Mouse (Mus musculus): Measurements from ENCODE around the gene Plekhb2. TPM values are rescaled to one million over a fixed set of nuclear protein-coding genes. Genes with fewer than 3 reads are reported as not detected.

Plekhb2 gene
- total and polyA plus RNA-seq, 3 experiments, result 1.7 to 14.5 (median 13.7) TPM

DNA sequence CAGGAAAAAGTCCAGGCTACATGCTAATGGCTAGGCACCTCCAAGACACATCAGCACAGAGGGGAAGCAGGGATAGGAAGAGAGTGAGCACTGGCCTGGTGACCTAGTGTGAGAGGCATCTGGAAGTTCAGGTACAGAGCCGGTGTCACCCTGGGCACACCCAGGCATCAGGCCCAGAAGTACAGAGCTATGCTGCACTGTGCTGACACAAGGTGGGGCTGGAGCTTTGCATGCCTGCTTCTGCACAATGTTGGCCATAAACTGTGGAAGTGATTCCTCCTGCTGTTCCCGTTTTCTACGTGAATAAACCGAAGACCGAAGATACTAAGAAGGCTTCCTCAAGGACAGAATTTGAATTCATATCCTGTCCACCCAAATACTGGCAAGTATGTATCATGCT, 46.3 kb downstream of the Plekhb2 start:
- Histone ChIP-seq H3K9me3 (replicated peaks) (no peaks in the 10 kb centered on the region), H3K36me3 (replicated peaks) (no peaks in the 10 kb centered on the region), H3K4me3 (ENCODE audit: low read depth, low read length) (no peak overlapping the region), H3K4me1 (ENCODE audit: insufficient read depth, low read depth, low read length) (no peaks in the 10 kb centered on the region), H3K27me3 (ENCODE audit: insufficient read depth, low read length) (peaks cover 2% of the 10 kb centered on the region; the same call in 1 of the 2 replicates)
- TF ChIP-seq CTCF (IDR thresholded peaks at IDR 0.05; ENCODE audit: low read depth, low read length), result no peak
- TF ChIP-seq GATA2 (IDR thresholded peaks at IDR 0.05; ENCODE audit: borderline replicate concordance, low read depth, low read length), result no peak
- no peak for TF ChIP-seq POLR2AphosphoS5 (IDR thresholded peaks at IDR 0.05; ENCODE audit: insufficient replicate concordance, low read depth, low read length)
- no peak for TF ChIP-seq GATA1 (IDR thresholded peaks at IDR 0.05; ENCODE audit: borderline replicate concordance, low read length)
- no peak for TF ChIP-seq TAL1 (conservative IDR thresholded peaks at IDR 0.05; ENCODE audit: low read depth, low read length)
- DNase-seq (ENCODE audit: low spot score) (no peak), ATAC-seq (ENCODE audit: extremely low read depth, insufficient number of reproducible peaks, low FRiP score, poor library complexity, severe bottlenecking) (no peak)

DNA sequence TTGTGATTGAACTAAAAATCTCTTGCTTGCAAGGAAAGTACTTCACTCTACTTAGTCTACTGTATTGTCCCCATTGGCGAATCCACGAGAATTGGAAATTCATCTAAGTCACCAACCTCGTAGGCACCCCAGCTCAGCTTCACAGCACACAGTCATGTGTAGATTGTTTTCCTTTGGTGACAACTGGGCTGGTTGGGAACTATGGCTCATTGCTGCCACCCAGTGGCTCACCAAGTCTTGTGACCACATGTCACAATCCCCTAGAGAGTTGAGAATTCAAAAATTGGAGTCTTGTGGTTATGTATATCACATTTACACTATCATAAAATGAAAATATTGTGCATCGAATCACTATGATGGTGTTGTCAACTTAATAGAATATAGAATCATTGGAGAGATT, 47.1 kb downstream of the Plekhb2 start:
- DNase-seq (ENCODE audit: low spot score) (peak; percentile 18), ATAC-seq (ENCODE audit: extremely low read depth, insufficient number of reproducible peaks, low FRiP score, poor library complexity, severe bottlenecking) (no peak)
- Histone ChIP-seq H3K9me3 (replicated peaks) (no peaks in the 10 kb centered on the region), H3K4me3 (ENCODE audit: low read depth, low read length) (no peak overlapping the region), H3K4me1 (ENCODE audit: insufficient read depth, low read depth, low read length) (no peaks in the 10 kb centered on the region), H3K36me3 (replicated peaks) (no peaks in the 10 kb centered on the region), H3K27me3 (ENCODE audit: insufficient read depth, low read length) (peaks cover 2% of the 10 kb centered on the region; the same call in 1 of the 2 replicates)
- no peak for TF ChIP-seq CTCF (IDR thresholded peaks at IDR 0.05; ENCODE audit: low read depth, low read length)
- no peak for TF ChIP-seq GATA2 (IDR thresholded peaks at IDR 0.05; ENCODE audit: borderline replicate concordance, low read depth, low read length)
- TF ChIP-seq POLR2AphosphoS5 (IDR thresholded peaks at IDR 0.05; ENCODE audit: insufficient replicate concordance, low read depth, low read length), result no peak
- TF ChIP-seq GATA1 (IDR thresholded peaks at IDR 0.05; ENCODE audit: borderline replicate concordance, low read length), result no peak
- TF ChIP-seq TAL1 (conservative IDR thresholded peaks at IDR 0.05; ENCODE audit: low read depth, low read length), result no peak

GRCm38 (mm10) chr1:34928656-34929055, 78.9 kb downstream of the Plekhb2 start:
- TF ChIP-seq GATA1 (IDR thresholded peaks at IDR 0.05; ENCODE audit: borderline replicate concordance, low read length), result no peak
- no peak for TF ChIP-seq GATA2 (IDR thresholded peaks at IDR 0.05; ENCODE audit: borderline replicate concordance, low read depth, low read length)
- TF ChIP-seq CTCF (IDR thresholded peaks at IDR 0.05; ENCODE audit: low read depth, low read length), result no peak
- no peak for TF ChIP-seq TAL1 (conservative IDR thresholded peaks at IDR 0.05; ENCODE audit: low read depth, low read length)
- no peak for TF ChIP-seq POLR2AphosphoS5 (IDR thresholded peaks at IDR 0.05; ENCODE audit: insufficient replicate concordance, low read depth, low read length)
- Histone ChIP-seq H3K36me3 (replicated peaks) (no peaks in the 10 kb centered on the region), H3K9me3 (replicated peaks) (no peaks in the 10 kb centered on the region), H3K4me1 (ENCODE audit: insufficient read depth, low read depth, low read length) (no peaks in the 10 kb centered on the region), H3K27me3 (ENCODE audit: insufficient read depth, low read length) (no peaks in the 10 kb centered on the region), H3K4me3 (ENCODE audit: low read depth, low read length) (no peak overlapping the region)
- DNase-seq (ENCODE audit: low spot score) (no peak), ATAC-seq (ENCODE audit: extremely low read depth, insufficient number of reproducible peaks, low FRiP score, poor library complexity, severe bottlenecking) (no peak)

Other genes with a start within 250 kb of the Plekhb2 start
- gene Fam168b, start 6.9 kb upstream of the Plekhb2 start, total RNA-seq (2014; fragmentation: Nextera tagmentation), result 75.1 and 82.0 TPM in 2 replicates
- gene Fam168b, start 6.9 kb upstream of the Plekhb2 start, total RNA-seq (2017), result 95.3 and 98.4 TPM in 2 replicates
- 383 and 401 TPM in 2 replicates for gene Fam168b, start 6.9 kb upstream of the Plekhb2 start, polyA plus RNA-seq (2012)

Measured in G1E (cell line).